Mouse (Mus musculus) adrenal gland, postnatal 36 days (tissue): ENCODE data around the gene Gcc2. TPM values are rescaled to one million over a fixed set of nuclear protein-coding genes. Genes with fewer than 3 reads are reported as not detected.
"Not testable (repeated sequence)": the region's sequence is repeated elsewhere in the genome, so short reads cannot be mapped to it uniquely, and the experiment has no call there.

Experiments
- DNase-seq, 2 experiments: peaks; one replicate each; pipeline ENCODE4 v3.0.0; 2021; ENCODE audit warnings: mixed read lengths in 1 of 2
- long read RNA-seq, 2 experiments: library from polyadenylated mRNA; stranded (forward); transcript quantifications; one replicate each; pipeline ENCODE4 v2.0.0; 2021; ENCODE audit warnings: borderline sequencing depth in 2 of 2
- total RNA-seq, 2 experiments: library from RNA; stranded (reverse); gene quantifications; 2 replicates each; pipeline ENCODE4 v1.2.3; 2021

Gene Gcc2
- total RNA-seq: 10 to 100 TPM; 40.9 to 47.4 TPM
- long read RNA-seq, experiment 1, partial matches to known transcripts: 13 of 16 reads
- long read RNA-seq, experiment 1, other reads (novel, unspliced or antisense): 2 of 16 reads
- long read RNA-seq, experiment 2, partial matches to known transcripts: 1 of 2 reads
- long read RNA-seq, experiment 2, other reads (novel, unspliced or antisense): 1 of 2 reads

DNA sequence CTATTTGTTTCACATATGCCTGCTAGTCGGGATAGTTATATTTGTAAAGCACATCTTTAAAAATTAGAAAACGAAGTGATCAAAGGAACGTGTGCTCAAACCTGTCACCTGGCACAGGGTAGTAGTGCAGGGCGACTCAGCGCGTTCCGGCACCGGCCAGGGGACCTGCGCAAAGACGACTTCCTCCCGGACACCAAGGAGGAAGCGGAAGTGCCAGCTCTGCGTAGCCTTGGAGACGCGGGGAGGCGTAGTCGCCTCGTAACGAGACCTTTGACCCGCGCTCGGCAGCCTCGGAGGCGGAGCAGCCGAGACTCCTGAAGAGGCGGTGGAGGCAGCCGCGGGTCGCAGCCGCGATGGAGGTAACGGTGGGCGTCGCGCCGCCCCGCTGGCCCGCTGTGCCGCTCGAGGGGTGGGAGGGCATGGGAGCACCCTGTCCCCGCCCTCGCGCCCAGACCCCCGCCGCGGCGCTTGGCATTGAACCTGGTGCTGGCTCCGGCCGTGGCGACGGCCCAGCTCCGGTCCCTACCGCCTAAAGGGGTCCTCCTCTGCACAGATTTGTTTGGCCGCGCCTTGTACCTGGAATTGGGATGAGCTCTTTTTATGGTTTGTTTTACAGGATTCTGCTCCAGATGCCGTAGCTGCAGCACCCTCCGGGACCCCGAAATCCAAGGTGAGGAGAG lies at the start of gene Gcc2:
Gcc2 (plus strand) TSS at position 285 of the 680 bp plus-strand sequence.
- DNase-seq: peak; percentile 97

DNA sequence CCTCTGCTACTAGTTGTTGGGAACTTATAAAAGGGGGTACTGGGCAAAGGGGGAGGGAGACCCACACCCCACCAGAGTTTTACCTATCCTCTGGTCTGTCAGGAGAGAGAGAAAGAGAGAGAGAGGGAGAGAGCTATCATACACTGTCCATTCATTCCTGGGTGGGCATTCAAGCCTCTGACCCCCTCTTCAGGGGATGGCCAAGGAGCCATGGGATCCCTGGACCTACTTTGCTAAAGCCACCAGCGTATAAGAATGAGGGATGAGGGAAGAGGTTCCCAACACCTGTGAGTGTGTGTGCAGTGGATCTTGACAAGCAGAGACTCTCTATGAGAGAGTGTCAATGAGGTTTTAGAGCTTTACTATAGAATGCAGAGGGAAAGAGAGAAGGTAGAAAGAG lies 49.3 kb upstream of the Gcc2 start:
- DNase-seq: no peak

GRCm38 (mm10) chr10:58206639-58207404 lies 48.5 kb upstream of the Gcc2 start:
- no peak for DNase-seq

DNA sequence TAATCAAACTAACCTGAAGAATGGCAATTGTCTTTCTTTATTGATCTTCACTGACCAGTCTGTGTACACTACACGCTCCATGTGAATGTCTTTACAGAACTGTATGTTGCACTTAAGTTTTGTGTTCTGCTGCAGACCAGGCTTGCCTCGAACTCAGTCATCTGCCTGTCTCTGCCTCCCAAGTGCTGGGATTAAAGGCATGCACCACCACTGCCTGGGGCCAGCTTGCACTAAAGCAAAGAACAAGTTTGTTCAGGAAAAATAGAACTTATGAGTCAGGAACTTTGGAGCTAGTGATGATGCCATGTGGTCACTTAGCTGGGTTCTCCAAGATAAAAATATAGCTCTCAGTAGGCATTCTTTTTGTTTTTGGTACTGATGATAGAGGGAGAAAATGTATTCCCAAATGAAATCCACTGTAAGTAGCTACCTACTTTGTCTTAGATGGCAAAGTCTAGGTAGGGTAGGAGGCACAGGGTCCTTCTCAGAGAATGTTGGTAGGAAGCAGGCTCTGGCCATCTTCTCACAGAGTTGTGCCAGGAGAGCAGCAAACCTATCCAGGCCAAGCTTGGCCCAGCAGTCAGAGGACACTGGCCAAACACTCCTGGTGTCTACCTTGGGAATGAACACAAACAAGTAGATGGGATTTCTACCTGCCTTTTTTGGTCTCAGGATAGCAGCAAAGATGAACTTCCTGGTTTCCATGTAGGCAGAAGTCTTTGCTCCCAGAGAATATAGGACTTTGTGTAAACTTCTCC lies 45.4 kb upstream of the Gcc2 start:
- DNase-seq: no peak

GRCm38 (mm10) chr10:58210514-58210913 lies 44.8 kb upstream of the Gcc2 start:
- no peak for DNase-seq

DNA sequence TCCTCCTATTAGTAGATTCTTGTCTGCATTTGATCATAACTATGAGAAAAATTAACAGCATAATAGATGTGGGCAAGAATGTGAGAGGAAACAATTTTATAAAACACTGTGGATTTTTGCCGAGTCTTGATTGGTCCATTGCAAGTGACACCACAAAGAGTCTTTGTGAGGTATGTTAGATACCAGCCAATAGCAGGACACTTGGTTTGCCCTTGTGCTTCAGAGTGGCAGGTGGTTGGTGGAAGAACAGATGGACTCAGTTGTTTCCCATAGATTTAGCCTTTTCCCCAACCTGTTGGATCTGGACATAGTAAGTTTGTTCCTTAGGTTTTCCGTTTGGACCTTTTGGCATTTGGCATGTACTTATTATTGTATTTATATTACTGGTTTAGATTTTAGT lies 44.1 kb upstream of the Gcc2 start:
- no peak for DNase-seq

DNA sequence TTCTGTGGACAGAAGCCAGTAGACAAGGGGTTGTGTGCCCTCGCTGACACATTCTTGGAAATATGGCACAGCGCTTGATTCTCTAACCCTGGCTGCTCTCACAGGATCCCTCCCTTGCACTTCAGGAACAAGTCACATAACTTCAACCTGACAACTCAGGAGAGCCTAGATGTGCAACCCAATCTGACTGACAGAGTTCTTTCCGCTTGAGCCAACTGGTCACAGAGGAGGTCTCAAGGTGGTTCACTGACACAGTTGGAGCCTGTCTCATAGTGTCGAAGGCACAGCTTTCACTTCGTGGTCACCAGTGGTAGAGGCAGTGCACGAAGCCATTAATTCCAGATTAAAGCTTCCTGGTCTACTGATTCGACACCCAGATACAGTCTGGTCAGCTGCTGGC lies 43.1 kb upstream of the Gcc2 start:
- DNase-seq: no peak

- no peak for DNase-seq
These were observed 40.8 kb upstream of the Gcc2 start for GRCm38 (mm10) chr10:58214497-58214896.

- no peak for DNase-seq
These were observed 40.4 kb upstream of the Gcc2 start for GRCm38 (mm10) chr10:58214934-58215333.

DNA sequence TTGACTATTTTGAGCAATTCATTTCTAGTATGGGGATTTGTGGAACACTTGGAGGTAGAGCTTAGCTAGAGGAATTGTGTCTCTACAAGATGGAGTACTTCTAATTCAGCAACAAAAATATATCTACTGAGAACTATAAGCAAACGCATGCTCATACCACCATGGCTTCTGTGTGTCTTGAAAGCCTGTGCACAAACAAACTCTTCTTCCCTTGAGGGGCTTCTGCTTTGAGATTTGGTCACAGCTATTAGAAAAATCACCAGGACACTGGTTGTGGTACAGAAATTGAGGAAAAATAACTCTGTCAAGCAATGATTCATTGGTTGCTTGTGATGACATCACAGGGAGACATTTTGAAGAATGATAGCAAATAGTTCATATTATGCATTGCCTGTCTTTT lies 39.9 kb upstream of the Gcc2 start:
- no peak for DNase-seq

DNA sequence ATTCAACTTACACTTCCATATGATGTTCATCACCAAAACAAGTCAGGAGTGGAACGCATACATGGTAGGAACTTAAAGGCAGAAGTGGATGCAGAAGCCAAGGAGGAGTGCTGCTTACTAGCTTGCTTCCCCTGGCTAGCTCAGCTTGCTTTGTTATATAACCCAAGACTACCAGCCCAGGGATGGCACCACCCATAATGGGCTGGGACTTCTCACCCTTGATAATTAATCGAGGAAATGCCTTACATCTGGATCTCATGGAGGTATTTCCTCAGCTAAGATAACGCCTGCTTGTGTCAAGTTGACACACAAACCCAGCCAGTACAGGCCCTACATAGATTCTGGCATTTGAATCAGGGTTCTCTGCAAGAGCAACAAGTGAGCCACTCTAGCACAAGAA lies 37.9 kb upstream of the Gcc2 start:
- no peak for DNase-seq

GRCm38 (mm10) chr10:58220726-58221125 lies 34.6 kb upstream of the Gcc2 start:
- no peak for DNase-seq

DNA sequence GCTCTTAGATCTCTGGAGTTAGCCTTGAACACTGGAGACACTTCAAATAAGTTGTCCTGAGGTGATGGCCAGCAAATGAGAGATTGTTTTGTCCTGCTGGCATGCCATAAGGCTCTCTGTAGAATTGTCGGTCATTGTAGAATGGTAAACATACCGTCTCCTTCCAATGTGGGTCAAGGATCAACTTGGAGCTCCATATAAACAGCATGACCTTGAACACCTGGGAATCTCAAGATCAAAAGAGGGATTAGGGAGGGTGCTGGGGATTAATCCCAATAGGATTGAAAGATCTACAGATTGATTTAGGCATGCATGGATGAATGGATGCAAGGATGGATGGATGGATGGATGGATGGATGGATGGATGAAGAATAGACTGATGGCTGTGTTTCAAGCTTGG lies 33.7 kb upstream of the Gcc2 start:
- DNase-seq: not testable (repeated sequence)

DNA sequence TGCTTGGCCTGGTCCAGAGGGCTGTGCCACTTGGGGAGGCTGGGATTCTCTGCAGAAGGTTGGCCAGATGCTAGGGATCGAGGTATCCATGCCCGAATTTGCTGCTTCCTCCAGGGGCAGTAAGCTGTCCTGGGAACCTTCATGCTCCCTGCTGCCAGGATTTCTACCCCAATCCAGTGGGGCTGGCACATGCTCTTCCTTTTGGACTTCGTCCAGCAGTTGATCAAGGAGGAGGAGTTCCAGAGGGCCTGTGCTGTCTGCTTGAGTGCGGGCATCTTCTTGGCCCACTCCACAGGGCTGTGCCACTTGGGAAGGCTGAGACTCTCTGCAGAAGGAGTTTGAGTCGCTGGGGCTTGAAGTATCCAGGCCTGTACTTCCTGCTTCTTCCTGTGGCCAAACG lies 32.1 kb upstream of the Gcc2 start:
- not testable (repeated sequence) for DNase-seq

DNA sequence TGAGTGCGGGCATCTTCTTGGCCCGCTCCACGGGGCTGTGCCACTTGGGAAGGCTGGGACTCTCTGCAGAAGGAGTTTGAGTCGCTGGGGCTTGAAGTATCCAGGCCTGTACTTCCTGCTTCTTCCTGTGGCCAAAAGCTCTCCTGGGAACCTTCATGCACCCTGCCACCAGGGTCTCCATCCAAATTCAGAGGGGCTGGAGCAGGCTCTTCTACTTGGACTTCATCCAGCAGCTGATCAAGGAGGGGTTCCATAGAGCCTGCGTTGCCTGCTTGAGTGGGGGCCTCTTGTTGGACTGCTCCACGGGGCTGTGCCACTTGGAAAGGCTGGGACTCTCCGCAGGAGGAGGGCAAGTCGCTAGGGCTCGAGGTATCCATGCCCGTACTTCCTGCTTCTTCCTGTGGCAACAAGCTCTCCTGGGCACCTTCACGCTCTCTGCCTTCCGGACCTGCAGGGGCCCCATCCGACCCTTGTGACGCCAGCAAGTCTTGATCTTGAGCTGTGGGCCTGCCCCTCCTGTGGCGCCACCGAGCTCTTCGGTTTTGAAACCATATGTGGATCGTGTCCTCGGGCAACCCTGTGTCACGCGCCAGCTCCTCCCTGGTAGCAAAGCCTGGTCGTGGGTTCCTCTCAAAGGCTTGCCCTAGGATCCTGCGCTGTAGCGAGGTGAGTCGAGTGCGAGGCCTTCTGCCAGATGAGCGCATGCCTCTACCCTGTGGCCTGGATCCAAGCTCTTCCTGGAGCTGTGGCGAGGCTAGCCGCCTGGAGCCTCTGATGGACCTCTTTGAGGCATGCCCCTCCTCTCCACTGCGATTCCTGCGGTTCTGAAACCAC lies 31.1 kb upstream of the Gcc2 start:
- DNase-seq: peak; percentile 40 to 47

- DNase-seq: not testable (repeated sequence)
These were observed 30.2 kb upstream of the Gcc2 start, which contains the start of gene AW822073 for GRCm38 (mm10) chr10:58224827-58225785. AW822073 (minus strand) TSS chr10:58224930.

- DNase-seq: not testable (repeated sequence)
These were observed 28.9 kb upstream of the Gcc2 start for GRCm38 (mm10) chr10:58226357-58226756.

DNA sequence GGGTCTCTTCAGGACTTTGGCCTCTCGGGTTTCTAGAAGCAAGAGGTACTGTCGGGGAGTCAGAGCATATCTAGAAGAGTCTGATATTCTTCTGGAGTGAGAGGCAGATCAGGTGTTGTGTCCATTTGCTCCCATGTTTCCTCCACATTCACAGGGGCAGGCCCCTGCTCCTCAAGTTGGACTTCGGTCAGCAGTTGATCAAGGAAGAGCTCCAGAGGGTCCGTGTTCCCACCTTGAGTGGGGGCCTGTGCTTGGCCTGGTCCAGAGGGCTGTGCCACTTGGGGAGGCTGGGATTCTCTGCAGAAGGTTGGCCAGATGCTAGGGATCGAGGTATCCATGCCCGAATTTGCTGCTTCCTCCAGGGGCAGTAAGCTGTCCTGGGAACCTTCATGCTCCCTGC lies 27.5 kb upstream of the Gcc2 start:
- DNase-seq: not testable (repeated sequence)

GRCm38 (mm10) chr10:58230021-58230420 lies 25.3 kb upstream of the Gcc2 start:
- not testable (repeated sequence) for DNase-seq

DNA sequence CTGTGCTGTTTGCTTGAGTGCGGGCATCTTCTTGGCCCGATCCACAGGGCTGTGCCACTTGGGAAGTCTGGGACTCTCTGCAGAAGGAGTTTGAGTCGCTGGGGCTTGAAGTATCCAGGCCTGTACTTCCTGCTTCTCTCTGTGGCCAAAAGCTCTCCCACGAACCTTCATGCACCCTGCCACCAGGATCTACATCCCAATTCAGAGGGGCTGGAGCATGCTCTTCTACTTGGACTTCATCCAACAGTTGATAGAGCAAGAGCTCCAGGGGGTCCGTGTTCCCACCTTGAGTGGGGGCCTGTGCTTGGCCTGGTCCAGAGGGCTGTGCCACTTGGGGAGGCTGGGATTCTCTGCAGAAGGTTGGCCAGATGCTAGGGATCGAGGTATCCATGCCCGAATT lies 24.2 kb upstream of the Gcc2 start:
- DNase-seq: not testable (repeated sequence)
